Mouse (Mus musculus): ENCODE measurements around the gene Mpp2.

The Mpp2 gene

GRCm38 (mm10) chr11:102010140-102010539, 78.2 kb downstream of the Mpp2 start:
- in situ Hi-C loops (cut with MboI, MseI) = no loop called here

DNA sequence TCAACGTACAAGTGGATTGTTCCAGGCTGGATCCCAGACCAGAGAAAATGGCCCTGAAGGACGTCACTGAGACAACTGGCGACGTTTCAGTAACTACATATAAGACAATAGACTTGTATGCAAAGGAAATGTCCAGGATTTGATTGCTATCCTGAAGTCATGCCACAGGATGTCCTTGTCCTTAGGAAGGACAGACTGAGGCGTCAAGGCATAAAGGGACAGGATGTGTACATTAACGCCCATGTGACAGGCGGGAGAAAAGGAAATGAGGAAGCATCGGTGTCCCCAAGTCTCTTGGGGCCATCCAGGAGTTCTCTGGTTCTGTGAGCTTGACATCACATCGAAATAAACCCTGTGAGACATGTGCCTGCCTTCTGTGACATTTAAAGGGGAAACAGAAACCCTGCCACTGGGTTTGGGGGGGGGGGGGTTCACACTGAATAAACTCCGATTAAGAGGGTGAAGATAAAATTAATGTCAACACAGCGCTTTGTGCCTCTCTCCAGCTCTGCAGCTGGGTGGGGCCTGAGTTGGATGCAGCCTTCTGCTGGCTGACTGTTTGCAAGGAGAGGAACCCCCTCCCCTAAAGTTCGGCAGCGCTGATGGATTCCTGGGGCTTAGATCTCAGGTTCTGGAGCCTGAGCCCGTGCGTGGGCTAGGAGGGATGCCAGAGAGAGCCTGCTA, 79.2 kb downstream of the Mpp2 start:
- in situ Hi-C loops (cut with MboI, MseI) = no loop called here

GRCm38 (mm10) chr11:102008372-102008771, 79.9 kb downstream of the Mpp2 start:
- in situ Hi-C loops (cut with MboI, MseI) = no loop called here

Data from T-helper 2 cell (primary cell).